18 mouse cellular contexts compared by ENCODE assay signal in the genomic region with DNA sequence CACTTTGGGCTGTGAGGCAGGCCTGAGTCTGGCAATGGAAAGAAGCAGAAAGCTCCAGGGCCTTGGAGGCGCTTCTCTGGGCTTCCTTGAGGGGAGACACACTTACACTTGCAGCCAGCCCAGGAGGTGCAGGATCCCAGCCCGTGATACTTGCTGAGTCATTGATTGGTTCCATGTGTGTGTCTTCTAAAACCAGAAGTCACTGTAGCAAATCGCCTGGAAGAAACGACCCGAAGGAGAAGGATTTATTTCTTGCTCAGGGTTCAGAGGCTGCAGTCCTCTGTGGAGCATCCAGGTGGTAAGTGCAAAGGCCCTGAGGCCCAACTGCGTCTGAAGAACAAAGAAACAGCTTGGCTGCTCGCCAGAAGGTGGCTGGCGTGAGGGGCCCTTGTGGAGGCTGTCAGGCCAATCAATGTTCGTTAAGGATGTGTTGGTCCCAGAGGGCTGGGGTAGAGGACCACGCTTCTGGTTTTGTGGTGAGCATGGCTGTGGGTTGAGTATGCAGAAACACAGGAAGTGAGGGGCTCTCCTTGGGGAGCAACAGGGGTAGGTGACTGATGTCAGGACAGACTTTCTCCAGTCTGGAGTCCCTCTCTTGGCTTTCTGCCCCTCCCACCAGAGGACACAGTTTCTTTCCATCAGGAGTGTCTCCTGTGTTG. TPM values are rescaled to one million over a fixed set of nuclear protein-coding genes. Genes with fewer than 3 reads are reported as not detected.
DNase-seq lines count a peak whose midpoint lies in the region; ATAC-seq lines count a peak whose summit lies in the region.
"Had no signal": no experiment of that assay in that cellular context is flagged by ENCODE, and none has a peak within 500 bp of the region (broad histone marks: within the 10 kb centered on the region; RNA-seq: fewer than 3 reads in every experiment).

No protein-coding gene starts in this region.

- peak; percentile 48 for DNase-seq in embryonic facial prominence, embryonic 11.5 days (ENCODE audit: low spot score)
- no peak for DNase-seq in embryonic facial prominence, embryonic 10.5 days (ENCODE audit: low spot score)
- DNase-seq in neural tube, embryonic 10.5 days (ENCODE audit: extremely low spot score, low spot score) = no peak
- no peak for DNase-seq in left cerebral cortex, adult 8-10 months (ENCODE audit: low spot score in 2 of 2)
- no peak for DNase-seq in adipocyte (ENCODE audit: low spot score)
- DNase-seq: adrenal gland, postnatal 10 days; cerebellum, adult 9-11 months; forebrain, postnatal 0 days; heart, adult 11 months; heart, postnatal 10 days; kidney, postnatal 14 days; left cerebral cortex, postnatal 4 days; thymus, postnatal 25 days had no signal

- no peaks in the 10 kb centered on the region for H3K9me3 ChIP-seq in embryonic facial prominence, embryonic 11.5 days (replicated peaks; ENCODE audit: control insufficient read depth, low read length)
- no peaks in the 10 kb centered on the region for H3K9me3 ChIP-seq in embryonic facial prominence, embryonic 10.5 days
- no peaks in the 10 kb centered on the region for H3K9me3 ChIP-seq in neural tube, embryonic 15.5 days (replicated peaks)
- no peaks in the 10 kb centered on the region for H3K9me3 ChIP-seq in stomach, embryonic 15.5 days

- H3K9ac ChIP-seq in embryonic facial prominence, embryonic 11.5 days (replicated peaks; ENCODE audit: low read length) = no peak overlapping the region
- no peak overlapping the region for H3K9ac ChIP-seq in neural tube, embryonic 15.5 days (replicated peaks)
- H3K9ac ChIP-seq in stomach, embryonic 15.5 days = no peak overlapping the region

- 53% methylated on average over 10 of the region's 10 CpGs for WGBS in embryonic facial prominence, embryonic 11.5 days
- WGBS in embryonic facial prominence, embryonic 10.5 days = 64% methylated on average over 10 of the region's 10 CpGs
- WGBS in neural tube, embryonic 15.5 days = 52% methylated on average over 10 of the region's 10 CpGs
- WGBS in stomach, embryonic 15.5 days = 48% methylated on average over 10 of the region's 10 CpGs

- H3K4me1 ChIP-seq in embryonic facial prominence, embryonic 11.5 days (ENCODE audit: control insufficient read depth, insufficient read depth, low read length) = no peaks in the 10 kb centered on the region
- H3K4me1 ChIP-seq in embryonic facial prominence, embryonic 10.5 days = peaks cover 7% of the 10 kb centered on the region
- H3K4me1 ChIP-seq in neural tube, embryonic 15.5 days = peaks cover 6% of the 10 kb centered on the region; the same call in 1 of the 2 replicates
- peaks cover 12% of the 10 kb centered on the region for H3K4me1 ChIP-seq in stomach, embryonic 15.5 days

- H3K36me3 ChIP-seq in embryonic facial prominence, embryonic 11.5 days (replicated peaks; ENCODE audit: control insufficient read depth, insufficient read depth, low read depth, low read length) = no peaks in the 10 kb centered on the region
- no peaks in the 10 kb centered on the region for H3K36me3 ChIP-seq in embryonic facial prominence, embryonic 10.5 days (replicated peaks)
- H3K36me3 ChIP-seq in neural tube, embryonic 15.5 days = no peaks in the 10 kb centered on the region
- H3K36me3 ChIP-seq in stomach, embryonic 15.5 days = no peaks in the 10 kb centered on the region

- no peak for ATAC-seq in embryonic facial prominence, embryonic 11.5 days (replicated peaks; ENCODE audit: insufficient number of reproducible peaks, low FRiP score, low TSS enrichment, low read depth)
- ATAC-seq in neural tube, embryonic 15.5 days (ENCODE audit: low FRiP score) = no peak
- peak; percentile 89 for ATAC-seq in granulocyte monocyte progenitor cell, adult 5-6 weeks (replicated peaks; ENCODE audit: poor library complexity, severe bottlenecking)
- no peak for ATAC-seq in stomach, embryonic 15.5 days (ENCODE audit: insufficient read depth, low FRiP score, low read depth)
- ATAC-seq: forebrain, postnatal 0 days; lung, postnatal 0 days had no signal

- no peak overlapping the region for H3K4me3 ChIP-seq in embryonic facial prominence, embryonic 11.5 days (ENCODE audit: low read depth, low read length)
- H3K4me3 ChIP-seq in embryonic facial prominence, embryonic 10.5 days = no peak overlapping the region
- no peak overlapping the region for H3K4me3 ChIP-seq in neural tube, embryonic 15.5 days (replicated peaks)
- no peak overlapping the region for H3K4me3 ChIP-seq in stomach, embryonic 15.5 days (replicated peaks)
- H3K4me3 ChIP-seq: erythroblast, embryonic 14.5 days had no signal

- H3K27me3 ChIP-seq in embryonic facial prominence, embryonic 11.5 days (ENCODE audit: control insufficient read depth, insufficient read depth, low read length) = no peaks in the 10 kb centered on the region
- H3K27me3 ChIP-seq in embryonic facial prominence, embryonic 10.5 days (replicated peaks; ENCODE audit: low read depth, poor library complexity, severe bottlenecking) = no peaks in the 10 kb centered on the region
- H3K27me3 ChIP-seq in neural tube, embryonic 15.5 days (replicated peaks) = no peaks in the 10 kb centered on the region
- no peaks in the 10 kb centered on the region for H3K27me3 ChIP-seq in stomach, embryonic 15.5 days (replicated peaks)

- no peak overlapping the region for H3K4me2 ChIP-seq in embryonic facial prominence, embryonic 11.5 days (ENCODE audit: low read depth, low read length)
- no peak overlapping the region for H3K4me2 ChIP-seq in neural tube, embryonic 15.5 days
- H3K4me2 ChIP-seq in stomach, embryonic 15.5 days = no peak overlapping the region

- no peak overlapping the region for H3K27ac ChIP-seq in embryonic facial prominence, embryonic 11.5 days (replicated peaks; ENCODE audit: low read depth, low read length)
- no peak overlapping the region for H3K27ac ChIP-seq in embryonic facial prominence, embryonic 10.5 days (replicated peaks)
- 0 out of 2 replicates have a peak overlapping the region, but pooled peaks have one; percentile 3 for H3K27ac ChIP-seq in neural tube, embryonic 15.5 days (replicated peaks)
- H3K27ac ChIP-seq in stomach, embryonic 15.5 days = peak overlapping the region; percentile 79

RNA-seq across cellular contexts. Expression of a gene that starts 40.3 kb away (rescaled TPM):
- 0.50 and 0.92 TPM in 2 replicates for polyA plus RNA-seq in embryonic facial prominence, embryonic 11.5 days (2014; fragmentation: Nextera tagmentation; extraction: Ambion mirVana)
- polyA plus RNA-seq in embryonic facial prominence, embryonic 10.5 days (2016; fragmentation: Nextera tagmentation; extraction: Ambion mirVana) = 1.2 and 1.4 TPM in 2 replicates
- polyA plus RNA-seq in neural tube, embryonic 15.5 days (2015; fragmentation: Nextera tagmentation; extraction: Ambion mirVana) = 0.95 and 1.7 TPM in 2 replicates
- total RNA-seq in granulocyte monocyte progenitor cell, adult 5-6 weeks (2014; fragmentation: Nextera tagmentation) = 3.4 and 4.9 TPM in 2 replicates
- total RNA-seq in granulocyte monocyte progenitor cell, adult 5-6 weeks (2017) = 0.04 and 0.57 TPM in 2 replicates
- 6.4 and 6.9 TPM in 2 replicates for polyA plus RNA-seq in stomach, embryonic 15.5 days (2015; fragmentation: Nextera tagmentation; extraction: Ambion mirVana)
- 10 to 100 TPM; 20.9 to 27.9 (median 26.2) TPM for total RNA-seq in left cerebral cortex, adult 8-10 months (2022)
- polyA plus RNA-seq: erythroblast, embryonic 14.5 days had no signal

Comparison
In these comparisons a context has a peak if more than half of its experiments do, and no peak if none do; other contexts are left out.
1. H3K27ac ChIP-seq: peak in neural tube, embryonic 15.5 days (single experiment) and stomach, embryonic 15.5 days (single experiment); none in embryonic facial prominence, embryonic 11.5 days (single experiment) and embryonic facial prominence, embryonic 10.5 days (single experiment).